Mouse (Mus musculus): ENCODE measurements around the gene Krtap5-2. TPM values are rescaled to one million over a fixed set of nuclear protein-coding genes. Genes with fewer than 3 reads are reported as not detected.

The Krtap5-2 gene
- polyA plus RNA-seq, 1 experiment from 2014 or later, result not detected

- Histone ChIP-seq H3K4me2 (no peak overlapping the region), H3K27ac (replicated peaks) (no peak overlapping the region), H3K36me3 (no peaks in the 10 kb centered on the region), H3K4me1 (replicated peaks) (no peaks in the 10 kb centered on the region), H3K9ac (no peak overlapping the region), H3K9me3 (no peaks in the 10 kb centered on the region), H3K27me3 (no peaks in the 10 kb centered on the region), H3K4me3 (no peak overlapping the region)
- WGBS, result 62% methylated on average over 4 of the region's 4 CpGs
- ATAC-seq (ENCODE audit: low read depth), result no peak
These were observed 41.4 kb downstream of the Krtap5-2 start for GRCm38 (mm10) chr7:142134206-142134995.

GRCm38 (mm10) chr7:142128843-142129242 is 47.0 kb downstream of the Krtap5-2 start:
- Histone ChIP-seq H3K27ac (replicated peaks) (no peak overlapping the region), H3K4me3 (no peak overlapping the region), H3K36me3 (no peaks in the 10 kb centered on the region), H3K9ac (no peak overlapping the region), H3K9me3 (no peaks in the 10 kb centered on the region), H3K27me3 (no peaks in the 10 kb centered on the region), H3K4me1 (replicated peaks) (no peaks in the 10 kb centered on the region), H3K4me2 (no peak overlapping the region)
- ATAC-seq (ENCODE audit: low read depth), result no peak
- 65% methylated on average over 4 of the region's 4 CpGs for WGBS

Other genes starting within 250 kb of the Krtap5-2 start
- gene Brsk2, start 226.3 kb downstream of the Krtap5-2 start, polyA plus RNA-seq (2015; fragmentation: Nextera tagmentation; extraction: Ambion mirVana), result 20.1 and 20.6 TPM in 2 replicates
- gene Mob2, start 114.9 kb downstream of the Krtap5-2 start, polyA plus RNA-seq (2015; fragmentation: Nextera tagmentation; extraction: Ambion mirVana), result 51.3 and 52.8 TPM in 2 replicates
- 88.4 and 96.1 TPM in 2 replicates for gene Dusp8, start 80.2 kb downstream of the Krtap5-2 start, polyA plus RNA-seq (2015; fragmentation: Nextera tagmentation; extraction: Ambion mirVana)
- not detected in 2 replicates for gene Gm45618, start 55.3 kb downstream of the Krtap5-2 start, polyA plus RNA-seq (2015; fragmentation: Nextera tagmentation; extraction: Ambion mirVana)
- not detected in 2 replicates for gene Gm39115, start 40.0 kb downstream of the Krtap5-2 start, polyA plus RNA-seq (2015; fragmentation: Nextera tagmentation; extraction: Ambion mirVana)
- gene Gm45337, start 31.4 kb downstream of the Krtap5-2 start, polyA plus RNA-seq (2015; fragmentation: Nextera tagmentation; extraction: Ambion mirVana), result not detected in 2 replicates
- not detected in 2 replicates for gene Gm29735, start 18.9 kb downstream of the Krtap5-2 start, polyA plus RNA-seq (2015; fragmentation: Nextera tagmentation; extraction: Ambion mirVana)
- not detected in 2 replicates for gene Gm4553, start 10.3 kb downstream of the Krtap5-2 start, polyA plus RNA-seq (2015; fragmentation: Nextera tagmentation; extraction: Ambion mirVana)
- gene Gm10153, start 14.4 kb upstream of the Krtap5-2 start, polyA plus RNA-seq (2015; fragmentation: Nextera tagmentation; extraction: Ambion mirVana), result not detected in 2 replicates
- not detected in 2 replicates for gene Krtap5-3, start 25.4 kb upstream of the Krtap5-2 start, polyA plus RNA-seq (2015; fragmentation: Nextera tagmentation; extraction: Ambion mirVana)
- gene Gm7579, start 35.9 kb upstream of the Krtap5-2 start, polyA plus RNA-seq (2015; fragmentation: Nextera tagmentation; extraction: Ambion mirVana), result not detected in 2 replicates
- not detected in 2 replicates for gene Krtap5-5, start 54.0 kb upstream of the Krtap5-2 start, polyA plus RNA-seq (2015; fragmentation: Nextera tagmentation; extraction: Ambion mirVana)
- gene Gm40460, start 65.1 kb upstream of the Krtap5-2 start, polyA plus RNA-seq (2015; fragmentation: Nextera tagmentation; extraction: Ambion mirVana), result not detected in 2 replicates
- not detected in 2 replicates for gene Gm2431, start 82.3 kb upstream of the Krtap5-2 start, polyA plus RNA-seq (2015; fragmentation: Nextera tagmentation; extraction: Ambion mirVana)
- gene Gm4559, start 98.4 kb upstream of the Krtap5-2 start, polyA plus RNA-seq (2015; fragmentation: Nextera tagmentation; extraction: Ambion mirVana), result not detected in 2 replicates
- not detected in 2 replicates for gene Krtap5-1, start 121.1 kb upstream of the Krtap5-2 start, polyA plus RNA-seq (2015; fragmentation: Nextera tagmentation; extraction: Ambion mirVana)
- gene Krtap5-4, start 127.5 kb upstream of the Krtap5-2 start, polyA plus RNA-seq (2015; fragmentation: Nextera tagmentation; extraction: Ambion mirVana), result not detected in 2 replicates
- gene Ifitm10, start 197.7 kb upstream of the Krtap5-2 start, polyA plus RNA-seq (2015; fragmentation: Nextera tagmentation; extraction: Ambion mirVana), result 2.5 and 3.0 TPM in 2 replicates
- gene Gm49369, start 206.7 kb upstream of the Krtap5-2 start, polyA plus RNA-seq (2015; fragmentation: Nextera tagmentation; extraction: Ambion mirVana), result 1.9 TPM in 1 of 2 replicates, not detected in the other
- gene Ctsd, start 212.0 kb upstream of the Krtap5-2 start, polyA plus RNA-seq (2015; fragmentation: Nextera tagmentation; extraction: Ambion mirVana), result 282 and 288 TPM in 2 replicates

All from neural tube, embryonic 13.5 days (tissue).